Mouse (Mus musculus): ENCODE data around the gene Dnaaf2.

GRCm38 (mm10) chr12:69147166-69147735 lies 51.0 kb downstream of the Dnaaf2 start:
- no peak for TF ChIP-seq POLR2A (IDR thresholded peaks at IDR 0.05; ENCODE audit: insufficient read depth, low read depth, low read length)
- TF ChIP-seq CTCF (IDR thresholded peaks at IDR 0.05; ENCODE audit: insufficient read depth, low read depth, low read length): no peak

All from olfactory bulb, adult 2 months (tissue).